Mouse (Mus musculus): ENCODE measurements at regions not wholly inside any gene's neighbourhood (a gene's known extent, or its start where the extent isn't known, plus 50 kb on each side); places are given as distances from the start of the nearest gene placed in this dataset.

DNA sequence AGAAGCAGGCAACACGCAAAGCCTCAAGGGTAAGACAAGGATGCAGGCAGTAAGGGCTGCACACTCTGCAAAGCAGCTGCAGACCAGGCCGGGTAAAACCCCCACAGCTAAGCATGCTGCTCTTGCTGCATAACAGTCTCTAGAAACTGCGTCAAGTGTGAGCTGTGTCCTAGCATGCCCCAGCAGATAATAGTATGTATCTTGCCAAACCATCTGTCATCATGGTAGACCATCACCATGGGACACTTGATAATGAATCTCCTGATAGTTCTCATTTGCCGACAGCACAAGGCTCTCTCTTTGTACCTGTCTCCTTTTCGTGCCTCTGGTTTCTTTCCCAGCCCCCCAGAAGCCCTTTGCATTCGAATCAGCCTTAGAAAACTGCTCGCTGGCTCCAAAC, 52.5 kb upstream of the Ddx18 start:
- no peak for DNase-seq (ENCODE audit: low read depth, low spot score)

DNA sequence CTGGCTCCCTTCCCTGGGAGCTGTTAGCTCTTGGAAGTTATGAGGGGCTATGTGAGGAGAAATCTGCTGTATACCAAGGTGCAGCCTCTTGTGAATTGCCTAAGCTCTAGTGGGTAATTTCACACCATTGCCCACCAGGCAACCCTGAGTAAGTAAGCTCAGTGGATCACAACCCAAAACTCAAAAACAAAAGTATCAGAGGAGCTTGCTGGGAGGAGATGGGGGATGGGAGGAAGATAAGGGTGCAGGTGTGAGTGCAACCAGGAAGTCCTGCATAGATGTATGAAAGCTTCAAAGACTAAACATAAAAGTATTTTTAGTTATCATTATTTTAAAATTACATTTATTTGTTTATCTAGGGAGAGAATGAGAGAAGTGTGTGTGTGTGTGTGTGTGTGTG, 50.8 kb upstream of the Ddx18 start:
- no peak for DNase-seq (ENCODE audit: low read depth, low spot score)
